Mouse (Mus musculus): ENCODE measurements around the gene Slc16a6. TPM values are rescaled to one million over a fixed set of nuclear protein-coding genes. Genes with fewer than 3 reads are reported as not detected.

Gene Slc16a6
- polyA plus RNA-seq, 1 experiment from 2014 or later = 1.2 TPM

GRCm38 (mm10) chr11:109434233-109434798, 39.1 kb downstream of the Slc16a6 start:
- DNase-seq (ENCODE audit: low read depth, low spot score) = no peak
- in situ Hi-C loops (cut with MboI; ENCODE audit: low pct_unique_long_range_greater_than_20kb) = loop anchor here (25.0 kb wide), 1 partner anchor 972 kb away; no protein-coding TSS in a partner anchor

GRCm38 (mm10) chr11:109427353-109427752, 46.0 kb downstream of the Slc16a6 start:
- in situ Hi-C loops (cut with MboI; ENCODE audit: low pct_unique_long_range_greater_than_20kb) = loop anchor here (5.0 to 25.0 kb wide), 3 partner anchors 65 to 965 kb away; partner anchors contain the start of gene Gna13
- TF ChIP-seq CTCF (IDR thresholded peaks at IDR 0.05) = no peak
- no peaks in the 10 kb centered on the region for H3K27me3 ChIP-seq
- CTCF ChIA-PET = no interaction called here
- POLR2A ChIA-PET = no interaction called here
- DNase-seq (ENCODE audit: low read depth, low spot score) (no peak), ATAC-seq (no peak)

More at GRCm38 (mm10) chr11:109434233-109434798, 39.1 kb downstream of the Slc16a6 start:
- TF ChIP-seq CTCF (IDR thresholded peaks at IDR 0.05) = no peak
- no peaks in the 10 kb centered on the region for H3K27me3 ChIP-seq
- POLR2A ChIA-PET = interaction anchor here (1.0 kb wide), 1 partner anchor 8 kb away, joined by 4 read pairs; the partner anchor contains the start of gene Amz2
- no peak for ATAC-seq
- CTCF ChIA-PET = interaction anchor here (1.6 kb wide), 1 partner anchor 136 kb away, joined by 5 read pairs; the partner anchor contains the start of gene Rgs9

- ChIA-PET POLR2A (interaction anchor here (1.3 kb wide), 1 partner anchor 8 kb away, joined by 4 read pairs; no protein-coding TSS in a partner anchor), CTCF (interaction anchor here (0.8 to 1.3 kb wide), 2 partner anchors 109 to 195 kb away, joined by 3 to 4 read pairs; no protein-coding TSS in a partner anchor)
- in situ Hi-C loops (cut with MboI; ENCODE audit: low pct_unique_long_range_greater_than_20kb) = loop anchor here (5.0 to 25.0 kb wide), 3 partner anchors 64 to 964 kb away; partner anchors contain the start of gene Gna13
- no peak for TF ChIP-seq CTCF (IDR thresholded peaks at IDR 0.05)
- DNase-seq (ENCODE audit: low read depth, low spot score) (no peak), ATAC-seq (no peak)
- no peaks in the 10 kb centered on the region for H3K27me3 ChIP-seq
Measured at GRCm38 (mm10) chr11:109426272-109426586, 47.2 kb downstream of the Slc16a6 start.

- DNase-seq (ENCODE audit: low read depth, low spot score) (peak; percentile 99), ATAC-seq (peak; percentile 97)
- no peaks in the 10 kb centered on the region for H3K27me3 ChIP-seq
- POLR2A ChIA-PET = interaction anchor here (1.3 kb wide), 1 partner anchor 9 kb away, joined by 4 read pairs; no protein-coding TSS in a partner anchor
- in situ Hi-C loops (cut with MboI; ENCODE audit: low pct_unique_long_range_greater_than_20kb) = loop anchor here (5.0 to 25.0 kb wide), 3 partner anchors 63 to 963 kb away; partner anchors contain the start of gene Gna13
- peak; percentile 100 for TF ChIP-seq CTCF (IDR thresholded peaks at IDR 0.05)
- CTCF ChIA-PET = interaction anchor here (0.6 to 1.4 kb wide), 6 partner anchors 80 to 195 kb away, joined by 3 to 4 read pairs (median 4); no protein-coding TSS in a partner anchor
Measured at GRCm38 (mm10) chr11:109425392-109426271, 47.8 kb downstream of the Slc16a6 start, which contains the start of gene Amz2. Gene Amz2 (plus strand): TSS chr11:109425946.

GRCm38 (mm10) chr11:109423294-109423693, 50.1 kb downstream of the Slc16a6 start:
- in situ Hi-C loops (cut with MboI; ENCODE audit: low pct_unique_long_range_greater_than_20kb) = no loop called here
- ATAC-seq = no peak
- ChIA-PET CTCF (no interaction called here), POLR2A (interaction anchor here (0.8 kb wide), 1 partner anchor 189 kb away, joined by 3 read pairs; no protein-coding TSS in a partner anchor)
- no peak for TF ChIP-seq CTCF (IDR thresholded peaks at IDR 0.05)
- DNase-seq (ENCODE audit: low read depth, low spot score) = no peak
- no peaks in the 10 kb centered on the region for H3K27me3 ChIP-seq

- ChIA-PET POLR2A (no interaction called here), CTCF (interaction anchor here (1.2 kb wide), 1 partner anchor 78 kb away, joined by 4 read pairs; no protein-coding TSS in a partner anchor)
- no peak for DNase-seq (ENCODE audit: low read depth, low spot score)
- ATAC-seq = no peak
- TF ChIP-seq CTCF (IDR thresholded peaks at IDR 0.05) = no peak
- no peaks in the 10 kb centered on the region for H3K27me3 ChIP-seq
- in situ Hi-C loops (cut with MboI; ENCODE audit: low pct_unique_long_range_greater_than_20kb) = no loop called here
Measured at GRCm38 (mm10) chr11:109422263-109422662, 51.1 kb downstream of the Slc16a6 start.

- DNase-seq (ENCODE audit: low read depth, low spot score) (no peak), ATAC-seq (no peak)
- ChIA-PET CTCF (interaction anchor here (1.7 kb wide), 1 partner anchor 89 kb away, joined by 6 read pairs; no protein-coding TSS in a partner anchor), POLR2A (no interaction called here)
- no peak for TF ChIP-seq CTCF (IDR thresholded peaks at IDR 0.05)
- no peaks in the 10 kb centered on the region for H3K27me3 ChIP-seq
- in situ Hi-C loops (cut with MboI; ENCODE audit: low pct_unique_long_range_greater_than_20kb) = no loop called here
Measured at GRCm38 (mm10) chr11:109421205-109421604, 52.2 kb downstream of the Slc16a6 start.

GRCm38 (mm10) chr11:109420567-109420962, 52.8 kb downstream of the Slc16a6 start:
- CTCF ChIA-PET = interaction anchor here (1.1 to 1.7 kb wide), 2 partner anchors 89 to 94 kb away, joined by 3 to 6 read pairs; no protein-coding TSS in a partner anchor
- DNase-seq (ENCODE audit: low read depth, low spot score) (no peak), ATAC-seq (no peak)
- in situ Hi-C loops (cut with MboI; ENCODE audit: low pct_unique_long_range_greater_than_20kb) = no loop called here
- H3K27me3 ChIP-seq = no peaks in the 10 kb centered on the region
- TF ChIP-seq CTCF (IDR thresholded peaks at IDR 0.05) = no peak
- POLR2A ChIA-PET = no interaction called here

GRCm38 (mm10) chr11:109419961-109420566, 53.3 kb downstream of the Slc16a6 start:
- ChIA-PET CTCF (interaction anchor here (1.1 to 1.7 kb wide), 2 partner anchors 88 to 94 kb away, joined by 3 to 6 read pairs; no protein-coding TSS in a partner anchor), POLR2A (no interaction called here)
- no peaks in the 10 kb centered on the region for H3K27me3 ChIP-seq
- no peak for ATAC-seq
- no peak for TF ChIP-seq CTCF (IDR thresholded peaks at IDR 0.05)
- DNase-seq (ENCODE audit: low read depth, low spot score) = no peak
- in situ Hi-C loops (cut with MboI; ENCODE audit: low pct_unique_long_range_greater_than_20kb) = no loop called here

GRCm38 (mm10) chr11:109419461-109419860, 53.9 kb downstream of the Slc16a6 start:
- DNase-seq (ENCODE audit: low read depth, low spot score) (no peak), ATAC-seq (no peak)
- in situ Hi-C loops (cut with MboI; ENCODE audit: low pct_unique_long_range_greater_than_20kb) = no loop called here
- CTCF ChIA-PET = interaction anchor here (1.1 to 1.7 kb wide), 2 partner anchors 88 to 93 kb away, joined by 3 to 6 read pairs; no protein-coding TSS in a partner anchor
- POLR2A ChIA-PET = interaction anchor here (1.7 kb wide), 1 partner anchor 25 kb away, joined by 4 read pairs; no protein-coding TSS in a partner anchor
- no peak for TF ChIP-seq CTCF (IDR thresholded peaks at IDR 0.05)
- no peaks in the 10 kb centered on the region for H3K27me3 ChIP-seq
